Mouse (Mus musculus) lung, postnatal 0 days (tissue): ENCODE data around the gene Cst13.

Experiments used
- CTCF ChIP-seq: IDR thresholded peaks from 2 replicates; pipeline ENCODE4 v1.5.1; 2016; ENCODE audit warnings: antibody characterized with exemption, mild to moderate bottlenecking
- EP300 ChIP-seq: IDR thresholded peaks from 2 replicates; pipeline ENCODE4 v1.6.1; 2016; ENCODE audit warnings: antibody characterized with exemption, mild to moderate bottlenecking, control low read depth

DNA sequence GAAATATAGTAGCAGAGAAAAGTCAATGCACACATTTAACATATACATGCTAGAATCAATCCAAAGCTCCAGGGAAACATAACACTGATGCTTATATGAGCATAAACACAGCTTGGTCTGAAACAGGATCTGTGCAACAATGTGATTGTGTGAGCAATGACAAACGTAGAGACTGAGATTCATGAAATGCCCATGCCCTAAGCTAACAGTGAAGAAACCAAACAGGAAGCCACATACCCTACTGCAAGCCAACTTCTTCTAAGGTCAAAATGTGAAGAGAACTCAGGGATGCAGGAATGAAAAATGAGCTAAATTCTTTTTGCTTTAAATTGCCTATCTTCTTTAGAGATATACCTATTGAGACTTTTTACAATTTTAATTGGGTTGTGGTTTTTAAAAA is 49.1 kb downstream of the Cst13 start:
- TF ChIP-seq CTCF (no peak), EP300 (no peak)
